Mouse (Mus musculus): Measurements from ENCODE around the gene Cpne8. TPM values are rescaled to one million over a fixed set of nuclear protein-coding genes. Genes with fewer than 3 reads are reported as not detected.
"Not testable (repeated sequence)": the region's sequence is repeated elsewhere in the genome, so short reads cannot be mapped to it uniquely, and the experiment has no call there.

Cpne8 gene
- total RNA-seq, 2 experiments from 2014 or later = 37.8 to 43.6 TPM

- intact Hi-C loops (cut with DNase I) = no loop called here
- DNase-seq (ENCODE audit: extremely low spot score in 1 of 2, low spot score in 2 of 2) = no peak
Measured at GRCm38 (mm10) chr15:90536311-90537202, 142.7 kb downstream of the Cpne8 start.

DNA sequence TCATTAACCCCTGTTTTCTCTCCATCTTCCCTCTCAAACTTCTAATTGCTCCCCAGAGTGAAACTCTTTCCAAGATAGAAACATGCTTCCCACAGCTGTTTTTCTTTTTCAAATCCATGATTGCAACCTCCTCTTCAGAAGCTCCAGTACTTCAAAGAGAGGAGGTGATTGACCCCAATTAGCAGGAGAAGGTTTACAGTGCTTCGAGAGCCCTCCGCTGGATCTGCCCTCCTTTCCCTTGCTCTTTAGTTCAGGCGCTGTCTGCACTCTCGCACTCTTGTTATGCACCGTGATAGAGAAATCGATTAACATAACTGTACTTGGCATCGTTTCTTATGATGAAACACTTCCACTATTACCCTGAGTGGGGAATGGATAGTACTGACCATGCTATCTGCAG, 143.5 kb downstream of the Cpne8 start:
- intact Hi-C loops (cut with DNase I) = no loop called here
- DNase-seq (ENCODE audit: extremely low spot score in 1 of 2, low spot score in 2 of 2) = no peak

- intact Hi-C loops (cut with DNase I) = no loop called here
- DNase-seq (ENCODE audit: extremely low spot score in 1 of 2, low spot score in 2 of 2) = no peak
Measured at GRCm38 (mm10) chr15:90512769-90513168, 166.5 kb downstream of the Cpne8 start.

DNA sequence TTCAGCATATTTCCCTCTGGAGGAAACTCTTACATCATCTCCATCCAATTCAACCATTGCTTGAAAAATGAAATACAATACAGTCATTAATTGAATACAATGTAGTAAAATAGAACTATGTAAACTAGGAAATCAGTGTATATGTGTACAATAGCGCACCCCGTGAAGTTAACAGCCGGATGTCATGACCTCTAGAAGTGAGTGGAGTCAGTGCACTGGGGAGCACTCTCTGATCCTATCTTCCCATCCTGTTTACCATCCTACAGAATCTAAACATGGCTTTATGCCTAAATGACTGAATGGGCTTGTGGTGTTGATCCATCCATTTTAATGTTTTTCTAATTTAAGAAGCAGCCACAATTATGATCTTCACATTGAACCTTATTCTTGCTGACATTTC, 182.2 kb downstream of the Cpne8 start:
- no peak for DNase-seq (ENCODE audit: extremely low spot score in 1 of 2, low spot score in 2 of 2)
- intact Hi-C loops (cut with DNase I) = no loop called here

- intact Hi-C loops (cut with DNase I) = no loop called here
- peak in 1 of 2 experiments; percentile 18 for DNase-seq (ENCODE audit: extremely low spot score in 1 of 2, low spot score in 2 of 2)
Measured at GRCm38 (mm10) chr15:90491558-90491957, 187.7 kb downstream of the Cpne8 start.

DNA sequence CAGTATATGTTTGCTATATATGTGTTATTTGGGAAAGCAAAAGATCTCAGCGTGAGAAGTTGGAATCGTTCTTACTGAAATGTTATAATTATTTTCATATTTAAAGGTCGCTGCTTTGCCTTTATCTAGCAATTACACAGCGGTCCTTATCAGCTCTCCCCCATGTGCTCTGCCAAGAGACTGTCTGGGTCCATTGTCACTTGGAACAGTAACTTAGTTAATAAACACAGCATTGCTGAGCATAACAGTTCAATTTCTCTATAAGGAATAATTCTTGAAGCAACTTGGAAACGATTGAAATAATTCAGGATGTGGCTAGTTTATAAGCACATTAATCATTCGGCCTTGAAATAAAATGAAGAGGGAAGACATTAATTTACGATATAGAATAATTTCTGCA, 189.0 kb downstream of the Cpne8 start:
- DNase-seq (ENCODE audit: extremely low spot score in 1 of 2, low spot score in 2 of 2) = no peak
- intact Hi-C loops (cut with DNase I) = no loop called here

GRCm38 (mm10) chr15:90470561-90470960, 208.7 kb downstream of the Cpne8 start:
- intact Hi-C loops (cut with DNase I) = not testable (repeated sequence)

DNA sequence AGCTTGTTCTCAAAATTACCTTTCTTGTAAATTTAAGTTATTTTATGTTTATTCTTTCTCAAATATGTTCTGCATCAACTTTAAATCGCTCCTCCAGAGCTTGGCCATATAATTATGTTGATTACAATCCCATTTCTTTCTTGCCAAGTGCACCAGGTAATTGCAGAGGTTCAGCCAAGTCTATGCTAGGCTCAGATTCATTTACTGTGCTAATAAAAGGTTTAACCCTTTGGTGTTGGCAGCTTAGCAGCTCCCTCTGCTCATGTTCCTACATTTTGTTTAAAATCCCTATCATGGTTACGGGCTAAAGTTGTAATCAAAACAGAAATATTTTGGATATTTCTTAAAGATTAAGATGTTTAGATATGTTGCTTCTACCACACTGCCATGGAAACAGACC, 216.0 kb downstream of the Cpne8 start:
- no peak for DNase-seq (ENCODE audit: extremely low spot score in 1 of 2, low spot score in 2 of 2)
- intact Hi-C loops (cut with DNase I) = no loop called here

More at GRCm38 (mm10) chr15:90470561-90470960, 208.7 kb downstream of the Cpne8 start:
- not testable (repeated sequence) for DNase-seq (ENCODE audit: extremely low spot score in 1 of 2, low spot score in 2 of 2)

DNA sequence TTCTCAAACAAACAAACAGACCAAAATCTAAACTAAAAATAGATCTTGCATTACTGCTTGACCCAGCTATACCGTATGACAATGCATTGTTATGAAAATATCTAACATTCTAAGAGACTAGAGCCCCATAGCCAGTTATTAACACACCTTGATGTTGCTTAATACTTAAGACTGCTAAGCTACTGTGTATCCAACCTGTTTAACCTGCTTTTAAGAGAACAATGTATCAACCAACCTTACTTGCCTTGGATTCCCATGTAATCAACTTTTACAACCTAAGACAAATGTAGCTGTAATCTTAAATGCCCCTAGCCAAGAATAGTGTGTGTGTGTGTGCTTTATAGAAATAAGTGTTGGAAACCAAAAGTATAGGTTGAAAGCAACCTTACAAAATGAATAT, 233.2 kb downstream of the Cpne8 start:
- DNase-seq (ENCODE audit: extremely low spot score in 1 of 2, low spot score in 2 of 2) = no peak

More for the DNA sequence above, 233.2 kb downstream of the Cpne8 start:
- intact Hi-C loops (cut with DNase I) = no loop called here

All from left cerebral cortex, postnatal 10 days (tissue).